Mouse (Mus musculus) E14TG2a.4 (cell line): ENCODE measurements around the gene Prkci.

ENCODE experiments used
- CTCF ChIP-seq: conservative IDR thresholded peaks from 2 replicates; pipeline ENCODE4 v1.5.1; 2014; ENCODE audit warnings: low read length
- NANOG ChIP-seq: IDR thresholded peaks from 2 replicates; pipeline ENCODE4 v1.6.1; 2014; ENCODE audit warnings: borderline replicate concordance, low read length, mixed read lengths

GRCm38 (mm10) chr3:31017652-31018051 is 22.1 kb downstream of the Prkci start:
- TF ChIP-seq CTCF (no peak), NANOG (no peak; the same call in 1 of the 2 replicates)
